ENCODE assay signal across 12 mouse cellular contexts in genomic region chr11:95096608-95097373, GRCm38 (mm10). TPM values are rescaled to one million over a fixed set of nuclear protein-coding genes. Genes with fewer than 3 reads are reported as not detected.
DNase-seq lines count a peak whose midpoint lies in the region; ATAC-seq lines count a peak whose summit lies in the region.
"Had no signal": no experiment of that assay in that cellular context is flagged by ENCODE, and none has a peak within 500 bp of the region (broad histone marks: within the 10 kb centered on the region; RNA-seq: fewer than 3 reads in every experiment).

No protein-coding gene starts in this region.

- peak overlapping the region; percentile 46 for H3K27ac ChIP-seq in heart, embryonic 15.5 days
- 0 out of 2 replicates have a peak overlapping the region, but pooled peaks have one; percentile 38 for H3K27ac ChIP-seq in limb, embryonic 15.5 days

- no peaks in the 10 kb centered on the region for H3K27me3 ChIP-seq in heart, embryonic 15.5 days
- H3K27me3 ChIP-seq in limb, embryonic 15.5 days: no peaks in the 10 kb centered on the region

- DNase-seq in heart, postnatal 14 days: no peak
- peak; percentile 41 for DNase-seq in retina, postnatal 1 day
- DNase-seq in retina, embryonic 14.5 days (ENCODE audit: low spot score): no peak
- no peak for DNase-seq in left cerebral cortex, adult 8-10 months (ENCODE audit: low spot score in 2 of 2)
- DNase-seq in thymus, postnatal 25 days: no peak
- DNase-seq in right cerebral cortex, adult 2 months (ENCODE audit: low spot score in 2 of 2): no peak

- no peak overlapping the region for H3K9ac ChIP-seq in heart, embryonic 15.5 days
- no peak overlapping the region for H3K9ac ChIP-seq in limb, embryonic 15.5 days

- intact Hi-C loops in heart, postnatal 14 days (cut with DNase I): no loop called here

- H3K4me1 ChIP-seq in heart, embryonic 15.5 days (replicated peaks): peaks cover 24% of the 10 kb centered on the region
- H3K4me1 ChIP-seq in limb, embryonic 15.5 days: peaks cover 29% of the 10 kb centered on the region

- H3K4me2 ChIP-seq in heart, embryonic 15.5 days: peak overlapping the region; percentile 6; the same call in 1 of the 2 replicates
- H3K4me2 ChIP-seq in limb, embryonic 15.5 days: no peak overlapping the region

- H3K4me3 ChIP-seq in heart, embryonic 15.5 days: no peak overlapping the region
- H3K4me3 ChIP-seq in limb, embryonic 15.5 days: no peak overlapping the region

- whole genome bisulfite sequencing in heart, embryonic 15.5 days: 49% methylated on average over 4 of the region's 4 CpGs
- whole genome bisulfite sequencing in limb, embryonic 15.5 days: 51% methylated on average over 4 of the region's 4 CpGs

- peak; percentile 37 for ATAC-seq in heart, embryonic 15.5 days (replicated peaks; ENCODE audit: insufficient number of reproducible peaks, insufficient read depth, low FRiP score, low read depth)
- no peak for ATAC-seq in limb, embryonic 15.5 days (ENCODE audit: insufficient number of reproducible peaks, low FRiP score, low TSS enrichment, low read depth)

- no peaks in the 10 kb centered on the region for H3K36me3 ChIP-seq in heart, embryonic 15.5 days
- H3K36me3 ChIP-seq in limb, embryonic 15.5 days: no peaks in the 10 kb centered on the region
- H3K36me3 ChIP-seq: G1E had no signal

- no peaks in the 10 kb centered on the region for H3K9me3 ChIP-seq in heart, embryonic 15.5 days (replicated peaks)
- H3K9me3 ChIP-seq in limb, embryonic 15.5 days: no peaks in the 10 kb centered on the region
- H3K9me3 ChIP-seq: G1E had no signal

RNA-seq across cellular contexts. Expression of gene Itga3, which starts 20.2 kb away (rescaled TPM):
- polyA plus RNA-seq in heart, embryonic 15.5 days (2015; fragmentation: Nextera tagmentation; extraction: Ambion mirVana): 9.7 and 12.9 TPM in 2 replicates
- total RNA-seq in heart, postnatal 14 days (2021): 10 to 100 TPM; 13.5 to 15.6 TPM
- polyA plus RNA-seq in limb, embryonic 15.5 days (2015; fragmentation: Nextera tagmentation; extraction: Ambion mirVana): 8.9 and 9.5 TPM in 2 replicates
- total RNA-seq in left cerebral cortex, adult 8-10 months (2022): 10 to 100 TPM; 15.9 to 22.5 (median 19.6) TPM
- total RNA-seq: granulocyte monocyte progenitor cell, adult 5-6 weeks had no signal
- polyA plus RNA-seq: G1E had no signal

RNA-seq across cellular contexts. Expression of gene Dlx3, which starts 23.1 kb away (rescaled TPM):
- polyA plus RNA-seq in heart, embryonic 15.5 days (2015; fragmentation: Nextera tagmentation; extraction: Ambion mirVana): 0.08 and 0.10 TPM in 2 replicates
- not detected for total RNA-seq in heart, postnatal 14 days (2021)
- 17.7 and 20.9 TPM in 2 replicates for polyA plus RNA-seq in limb, embryonic 15.5 days (2015; fragmentation: Nextera tagmentation; extraction: Ambion mirVana)
- total RNA-seq in left cerebral cortex, adult 8-10 months (2022): under 1 TPM in 1 of 4 experiments, not detected in 3; 0.14 TPM
- total RNA-seq: granulocyte monocyte progenitor cell, adult 5-6 weeks; left cerebral cortex, adult 18-20 months had no signal
- polyA plus RNA-seq: G1E; spleen, adult 2 months had no signal

RNA-seq across cellular contexts. Expression of gene Dlx4, which starts 49.3 kb away (rescaled TPM):
- polyA plus RNA-seq in heart, embryonic 15.5 days (2015; fragmentation: Nextera tagmentation; extraction: Ambion mirVana): 0.08 and 0.10 TPM in 2 replicates
- under 1 TPM in 1 of 2 experiments, not detected in 1; 0.17 TPM for total RNA-seq in heart, postnatal 14 days (2021)
- 3.3 and 4.4 TPM in 2 replicates for polyA plus RNA-seq in limb, embryonic 15.5 days (2015; fragmentation: Nextera tagmentation; extraction: Ambion mirVana)
- under 1 TPM in 3 of 4 experiments, not detected in 1; 0.15 to 0.40 (median 0.33) TPM for total RNA-seq in left cerebral cortex, adult 8-10 months (2022)
- total RNA-seq: granulocyte monocyte progenitor cell, adult 5-6 weeks had no signal
- polyA plus RNA-seq: G1E; spleen, adult 2 months had no signal

RNA-seq across cellular contexts. Expression of gene Pdk2, which starts 55.6 kb away (rescaled TPM):
- 114 and 117 TPM in 2 replicates for polyA plus RNA-seq in heart, embryonic 15.5 days (2015; fragmentation: Nextera tagmentation; extraction: Ambion mirVana)
- 100 to 1,000 TPM; 297 to 326 TPM for total RNA-seq in heart, postnatal 14 days (2021)
- polyA plus RNA-seq in limb, embryonic 15.5 days (2015; fragmentation: Nextera tagmentation; extraction: Ambion mirVana): 33.4 and 42.9 TPM in 2 replicates
- total RNA-seq in left cerebral cortex, adult 8-10 months (2022): 100 to 1,000 TPM; 112 to 125 (median 120) TPM
